Mouse (Mus musculus): ENCODE measurements around the gene Sh3rf1.

Gene Sh3rf1

DNA sequence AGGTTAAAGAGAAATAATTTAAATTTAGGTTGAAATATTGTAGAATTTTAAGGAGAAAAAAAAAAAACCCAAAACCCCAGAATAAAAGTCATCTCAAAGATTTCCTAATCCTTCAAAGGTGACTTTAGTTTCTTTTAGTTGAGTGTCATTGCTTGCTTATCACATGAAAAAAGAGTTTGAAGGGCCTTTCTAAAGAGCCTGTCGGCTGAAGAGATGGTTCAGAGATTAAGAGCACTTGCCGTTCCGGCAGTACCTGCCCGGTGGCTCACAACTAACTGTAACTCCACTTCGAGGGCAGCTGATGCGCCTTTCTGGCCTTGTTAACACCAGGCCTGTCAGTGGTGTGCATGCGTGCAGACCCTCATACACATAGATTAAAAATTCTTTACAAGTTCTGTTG is 41.2 kb downstream of the Sh3rf1 start:
- no peak for DNase-seq

DNA sequence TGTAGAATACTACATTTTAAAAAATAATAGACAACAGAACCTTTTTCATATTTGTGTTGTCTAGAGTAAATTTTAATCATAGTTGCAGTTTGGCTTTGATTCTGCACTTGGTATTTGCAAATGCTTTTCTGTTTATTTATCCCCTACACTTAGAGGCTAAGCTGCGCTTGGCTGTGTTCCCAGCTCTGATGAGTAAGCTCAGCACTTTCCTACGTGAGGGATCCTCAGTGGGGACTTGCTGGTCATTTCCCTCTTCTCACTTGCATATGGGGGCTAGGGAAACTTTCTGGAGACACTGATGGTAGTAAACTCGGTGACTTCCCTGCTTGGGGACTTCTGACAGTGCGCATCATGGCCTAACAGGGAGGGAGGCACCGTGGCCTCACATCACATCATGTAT is 41.7 kb downstream of the Sh3rf1 start:
- peak; percentile 86 to 87 for DNase-seq

DNA sequence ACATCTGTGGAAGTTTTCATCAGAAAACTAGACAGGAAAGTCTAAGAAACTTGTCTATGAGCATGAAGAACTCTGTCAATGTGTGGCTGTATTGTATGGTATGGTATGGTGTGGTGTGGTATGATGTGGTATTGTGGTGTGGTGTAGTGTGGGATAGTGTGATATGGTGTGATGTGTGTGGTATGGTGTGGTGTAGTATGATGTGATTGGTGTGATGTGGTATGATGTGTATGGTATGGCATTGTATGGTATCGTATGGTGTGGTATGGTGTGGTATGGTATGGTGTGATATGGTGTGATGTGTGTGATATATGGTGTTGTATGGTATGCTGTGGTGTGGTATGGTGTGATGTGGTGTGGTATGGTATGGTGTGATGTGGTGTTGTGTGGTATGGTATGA is 43.4 kb downstream of the Sh3rf1 start:
- peak in 1 of 2 experiments; percentile 9 for DNase-seq

DNA sequence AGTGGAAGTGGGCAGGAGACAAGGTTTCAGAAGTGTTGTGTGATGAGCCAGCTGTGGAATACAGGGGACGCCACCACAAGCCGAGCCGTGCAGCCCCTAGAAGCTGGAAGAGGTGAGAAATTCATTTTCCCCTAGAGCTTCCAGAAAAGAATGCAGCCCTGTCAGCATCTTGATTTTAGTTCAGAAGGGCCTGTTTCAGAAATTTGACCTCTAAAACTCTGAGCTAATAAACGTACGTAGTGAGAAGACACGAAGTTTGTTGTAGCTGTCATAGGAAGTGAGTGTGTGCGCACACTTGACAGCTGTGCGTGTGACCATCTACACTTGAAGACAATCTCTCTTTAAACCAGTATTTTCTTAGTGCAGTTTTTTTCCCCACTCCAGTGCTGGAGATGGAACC is 44.0 kb downstream of the Sh3rf1 start:
- DNase-seq: peak in 1 of 2 experiments; percentile 24

DNA sequence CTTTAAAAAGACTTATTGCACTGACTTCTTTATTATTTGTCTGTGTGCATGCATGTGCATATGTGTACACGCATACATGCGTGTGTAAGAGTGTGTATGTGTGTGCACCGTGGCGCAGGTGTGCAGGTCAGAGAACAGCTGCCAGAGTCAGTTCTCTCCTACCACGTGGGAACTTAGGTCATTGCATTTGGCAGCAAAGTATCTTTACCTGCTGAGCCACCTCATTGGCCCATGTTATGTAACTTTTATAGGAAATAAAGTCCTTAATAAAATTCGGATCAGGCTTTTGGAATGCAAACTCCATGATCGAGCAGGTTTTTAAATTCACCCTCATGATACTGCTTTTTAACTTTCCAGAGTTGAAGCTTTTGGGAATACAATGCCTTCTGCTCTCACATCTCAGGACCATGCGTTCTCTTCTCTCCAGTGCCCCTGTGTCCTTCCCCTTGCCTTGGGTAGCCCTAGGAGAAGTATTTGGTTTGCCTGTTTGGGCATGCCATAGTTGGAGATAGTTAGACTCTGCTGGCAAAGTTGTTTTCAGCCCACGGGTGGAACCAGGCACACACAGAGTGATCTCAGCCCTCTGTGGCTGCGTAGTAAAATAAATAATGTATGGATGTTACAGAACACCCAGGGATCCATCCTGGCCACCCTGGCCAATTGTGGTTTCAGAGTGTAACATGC is 44.7 kb downstream of the Sh3rf1 start:
- DNase-seq: peak in 1 of 2 experiments; percentile 38

DNA sequence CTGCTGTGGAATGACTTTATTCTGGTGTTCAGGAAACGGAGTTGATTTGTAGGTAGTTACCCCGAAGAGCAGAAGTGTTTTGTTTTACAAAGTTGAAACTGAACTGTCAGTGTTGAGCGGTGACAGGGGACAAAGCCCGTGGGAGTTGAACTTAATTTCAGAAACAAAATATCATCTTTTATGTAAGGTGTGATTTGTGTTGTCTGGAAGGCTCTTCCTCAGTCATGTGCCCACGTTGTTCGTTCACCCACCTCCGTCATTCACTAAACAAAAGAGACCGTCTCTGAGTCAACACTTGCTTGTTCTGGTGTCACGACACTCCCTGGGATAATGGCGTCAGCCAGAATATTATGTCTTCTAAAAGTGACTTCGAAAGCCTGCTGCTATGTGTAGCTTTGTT is 46.3 kb downstream of the Sh3rf1 start:
- peak in 1 of 2 experiments; percentile 12 for DNase-seq

DNA sequence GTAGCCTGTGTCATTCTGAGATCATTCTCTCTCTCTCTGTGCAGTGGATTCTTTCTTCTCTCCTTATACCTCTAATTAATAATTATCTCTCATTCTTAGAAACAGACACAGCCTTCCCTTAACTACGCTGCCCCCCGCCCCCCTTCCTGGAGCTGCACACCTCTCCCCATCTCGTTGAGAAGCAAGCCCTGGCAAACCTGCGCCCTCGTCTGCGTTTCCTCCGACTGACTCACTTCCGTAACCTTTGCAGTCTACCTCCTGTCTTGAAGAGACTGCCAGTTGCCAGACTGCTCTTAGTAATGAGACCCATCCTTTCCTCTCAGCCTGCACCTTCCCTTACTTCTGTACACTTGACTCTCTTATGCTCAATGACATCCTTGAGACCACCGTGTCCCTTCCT is 46.9 kb downstream of the Sh3rf1 start:
- peak; percentile 55 to 81 for DNase-seq

DNA sequence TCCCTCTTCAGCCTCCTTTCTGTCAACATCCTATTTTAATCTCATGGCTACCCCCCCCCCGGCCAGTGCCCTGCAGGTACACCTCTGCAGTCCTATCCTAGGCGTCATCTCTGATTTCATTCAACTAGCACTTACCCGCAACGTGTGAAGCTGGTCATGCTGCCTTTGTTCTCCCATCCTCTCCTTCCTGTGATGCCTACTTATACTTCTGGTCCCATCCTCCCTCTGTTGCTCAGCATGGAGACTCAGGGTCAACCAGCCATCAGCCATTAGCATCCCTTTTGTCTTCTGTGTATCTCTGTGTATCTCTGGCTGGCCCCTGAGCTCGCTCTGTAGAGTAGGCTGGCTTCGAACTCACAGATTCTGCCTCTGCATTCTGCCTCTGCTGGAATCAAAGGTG is 47.3 kb downstream of the Sh3rf1 start:
- peak in 1 of 2 experiments; percentile 29 for DNase-seq

DNA sequence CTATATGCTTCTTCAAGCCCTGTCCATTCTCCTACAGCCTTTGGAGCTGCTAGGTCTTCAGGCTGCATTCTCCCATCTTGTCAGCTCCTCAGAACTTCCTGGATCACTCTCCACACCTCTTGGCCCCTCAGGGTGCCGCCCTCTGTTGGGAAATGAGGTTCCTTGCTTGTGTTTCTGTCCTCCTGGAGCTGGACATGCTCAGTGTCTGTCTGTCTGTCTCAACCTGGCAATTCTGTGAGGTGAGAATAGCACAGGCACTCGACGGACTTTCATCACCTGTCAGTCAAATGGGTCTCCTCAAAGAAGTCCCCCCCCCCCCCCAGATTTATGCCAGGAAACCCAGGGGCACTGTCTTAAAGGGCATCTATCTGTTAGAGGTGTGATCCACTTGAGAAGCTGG is 49.2 kb downstream of the Sh3rf1 start:
- DNase-seq: peak; percentile 34 to 63

DNA sequence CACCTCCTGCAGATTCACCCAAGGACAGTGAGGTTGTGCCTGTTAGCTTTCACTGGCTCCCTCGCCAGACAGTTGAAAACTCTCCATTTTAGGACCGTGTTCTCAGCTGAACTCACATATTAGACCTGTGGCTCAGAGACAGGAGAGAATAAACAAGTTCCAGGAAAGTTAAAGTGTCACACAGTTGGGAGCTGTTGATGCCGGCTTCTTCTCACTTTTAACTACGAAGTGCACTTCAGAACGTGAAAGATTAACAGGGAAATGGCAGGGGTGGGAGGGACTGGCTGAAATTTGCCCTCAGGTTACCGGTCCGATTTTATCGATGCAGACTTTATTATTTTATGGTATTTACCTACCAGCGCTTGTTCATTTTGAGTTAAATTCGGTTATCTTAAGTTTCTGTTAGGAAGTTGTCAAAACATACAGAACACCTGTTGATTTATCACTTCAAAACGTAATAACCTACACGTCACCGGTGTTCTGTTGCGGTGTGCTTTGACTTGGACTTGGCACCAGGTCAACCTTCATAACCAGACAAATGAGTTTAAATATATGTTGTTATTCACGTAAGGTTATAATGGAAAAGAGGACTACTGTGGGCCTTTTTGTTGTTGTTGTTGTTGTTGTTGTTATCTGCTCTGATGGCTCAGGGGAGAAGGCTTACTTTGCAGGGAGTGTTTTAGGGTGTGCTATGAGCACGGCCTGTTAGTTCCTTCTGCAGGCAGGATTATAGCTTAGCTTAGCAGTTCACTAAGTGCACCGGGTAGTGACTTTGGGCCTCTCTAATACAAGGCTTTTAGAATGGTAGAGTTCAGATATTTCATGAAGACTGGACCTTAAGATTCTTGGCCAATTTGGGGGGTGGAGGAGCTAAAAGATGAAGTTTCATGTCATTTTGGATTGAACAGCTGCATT is 49.9 kb downstream of the Sh3rf1 start:
- peak; percentile 64 to 77 for DNase-seq

DNA sequence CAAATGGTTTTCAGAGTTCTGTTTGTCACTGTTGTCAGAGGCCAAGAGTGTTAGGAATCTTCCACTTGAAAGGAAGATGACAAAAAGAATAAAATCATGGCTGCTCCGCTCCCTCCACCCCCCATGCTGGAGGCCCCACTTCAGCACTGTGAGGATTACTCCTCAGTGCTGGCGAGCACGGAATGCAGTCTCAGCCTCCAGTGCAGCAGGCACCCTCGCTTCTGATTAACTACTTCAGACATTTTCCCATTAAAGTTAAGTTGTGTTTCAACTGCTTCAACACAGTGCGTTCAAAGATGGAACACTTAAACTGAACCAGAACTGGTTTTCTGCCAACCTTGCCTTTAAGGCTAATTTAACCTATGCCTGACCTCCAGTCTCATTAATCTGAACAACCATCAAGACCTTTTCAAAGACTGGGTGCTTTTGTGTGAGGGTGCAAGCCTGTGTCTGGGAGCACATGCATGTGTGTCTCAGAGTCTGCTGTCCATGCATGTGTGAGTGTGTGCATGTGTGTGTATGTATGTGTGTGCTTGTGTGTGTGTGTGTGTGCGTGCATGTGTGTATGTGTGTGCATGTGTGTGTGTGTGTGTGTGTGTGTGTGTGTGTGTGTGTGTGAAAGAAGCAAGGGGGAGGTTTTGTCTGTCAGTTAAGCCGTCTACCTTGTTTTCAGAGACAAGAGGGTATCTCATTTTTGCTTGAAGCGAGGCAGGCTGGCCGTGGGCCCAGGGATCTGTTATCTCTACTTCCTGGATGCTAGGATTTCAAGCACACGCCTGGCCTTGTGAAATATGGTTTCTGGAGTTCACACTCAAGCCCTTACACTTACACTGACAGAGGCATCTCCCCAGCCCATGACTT is 51.2 kb downstream of the Sh3rf1 start:
- DNase-seq: peak; percentile 69 to 87

DNA sequence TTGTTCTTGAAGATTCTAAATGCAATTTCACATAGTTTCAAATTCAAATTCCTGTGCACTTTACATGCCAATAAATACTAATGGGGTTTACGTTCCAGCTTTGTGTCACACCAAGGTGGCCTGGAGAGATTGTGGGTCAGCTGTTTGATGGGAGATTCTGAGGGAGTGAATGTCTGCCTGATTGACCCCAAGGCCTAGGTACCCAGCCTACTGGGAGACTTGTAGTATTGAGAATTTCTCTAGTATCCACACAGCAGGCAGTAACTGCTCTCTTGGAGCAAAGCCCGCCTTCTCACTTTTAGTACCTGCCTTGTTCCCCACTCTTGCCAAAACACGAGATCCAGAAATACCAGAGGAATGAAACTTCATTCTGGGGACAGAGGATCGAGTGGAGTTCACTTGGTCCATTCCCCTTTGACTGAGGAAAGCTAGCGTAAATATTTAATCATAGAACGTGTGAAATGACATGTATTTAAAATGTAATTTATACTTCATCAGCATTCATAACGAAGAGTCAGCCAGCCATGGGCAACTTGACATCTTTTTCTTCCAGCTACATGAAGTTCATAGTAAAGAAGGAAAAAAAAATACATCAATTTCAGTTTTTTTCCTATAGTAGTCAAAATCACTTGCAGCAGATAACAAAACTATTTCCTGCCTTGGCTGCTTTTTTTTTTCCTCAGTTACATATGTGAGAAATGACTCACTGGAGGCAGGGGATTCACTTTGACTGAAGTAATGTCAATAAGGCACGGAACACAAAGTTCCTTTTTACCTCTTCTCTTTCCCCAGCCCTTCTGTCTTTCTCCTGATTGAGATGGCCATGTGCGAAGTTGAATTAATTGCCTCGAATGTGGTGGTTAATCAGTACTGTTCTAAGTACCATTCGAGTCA is 52.0 kb downstream of the Sh3rf1 start:
- peak; percentile 66 to 74 for DNase-seq

DNA sequence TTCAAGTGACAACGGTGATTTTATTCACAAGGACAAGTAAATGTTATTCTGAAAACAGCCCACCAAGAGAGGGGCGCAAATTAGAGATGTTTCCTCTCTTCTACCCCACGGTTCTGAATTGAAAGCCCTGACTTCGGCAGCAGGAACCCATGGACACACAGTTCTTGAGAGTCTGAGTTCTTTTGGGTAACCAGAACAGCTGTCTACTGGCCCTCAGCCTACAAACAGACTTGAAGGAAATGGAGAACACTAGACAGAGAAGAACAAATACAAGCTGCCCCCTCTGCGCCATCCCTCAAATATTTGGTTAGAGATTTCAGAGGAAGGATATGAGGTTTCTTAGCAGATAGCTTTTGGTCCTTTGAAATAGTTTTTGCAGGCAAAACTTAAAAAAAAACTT is 52.7 kb downstream of the Sh3rf1 start:
- no peak for DNase-seq

DNA sequence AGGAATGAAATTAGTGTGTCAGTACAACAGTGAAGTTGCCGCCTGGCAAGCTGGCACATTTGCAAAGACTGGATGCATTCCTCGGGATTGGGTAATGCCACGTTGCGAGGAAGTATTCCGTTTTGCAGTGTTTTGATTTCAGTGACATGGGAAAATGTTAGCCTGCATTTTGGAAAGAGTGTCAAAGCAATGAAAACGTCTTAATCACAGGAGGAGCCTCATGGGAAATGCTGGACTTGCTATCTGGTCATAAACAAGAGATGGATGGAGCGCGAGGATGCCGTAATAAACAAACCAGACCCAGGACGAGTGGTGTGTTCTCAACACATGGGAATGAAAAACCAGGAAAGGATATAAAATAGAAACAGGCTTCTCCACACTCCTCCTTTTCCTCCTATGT is 55.4 kb downstream of the Sh3rf1 start:
- DNase-seq: no peak

DNA sequence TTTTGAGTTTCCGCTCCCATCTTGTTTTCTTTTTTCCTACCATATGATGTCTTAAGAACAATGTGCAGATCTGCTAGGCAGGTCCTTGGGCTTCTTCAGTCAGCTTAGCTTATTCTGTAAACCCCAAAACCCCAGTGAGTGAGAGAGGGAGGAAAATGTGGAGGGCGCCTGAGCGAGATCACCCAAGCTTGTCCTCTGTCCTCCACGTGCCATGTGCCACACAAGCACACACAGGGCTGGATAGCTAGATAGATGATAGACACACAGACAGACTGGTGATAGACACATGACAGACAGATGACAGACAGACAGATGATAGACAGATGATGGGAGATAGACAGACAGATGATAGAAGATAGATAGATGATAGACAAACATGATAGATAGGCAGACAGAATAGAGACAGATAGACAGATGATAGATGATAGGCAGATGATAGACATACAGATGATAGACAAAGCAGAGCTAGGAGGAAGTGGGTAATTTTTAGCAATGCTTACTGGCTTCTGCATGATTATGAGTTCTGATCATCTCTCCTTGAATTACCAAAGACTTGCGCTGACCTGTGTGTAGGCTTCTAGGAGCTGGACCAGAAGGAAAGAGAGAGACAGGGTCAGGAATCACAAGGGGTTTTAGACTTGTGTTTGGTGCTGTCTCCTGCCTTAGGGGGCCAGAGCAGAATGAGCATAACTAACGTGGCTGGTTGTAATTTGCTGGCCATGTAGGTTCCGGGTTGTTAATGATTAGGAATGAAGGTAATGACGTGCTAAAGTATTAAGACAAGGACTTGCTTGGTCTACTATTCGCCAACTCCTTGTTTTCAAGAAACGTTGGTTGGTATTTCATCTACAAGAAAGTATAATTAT is 58.9 kb downstream of the Sh3rf1 start:
- DNase-seq: no peak

DNA sequence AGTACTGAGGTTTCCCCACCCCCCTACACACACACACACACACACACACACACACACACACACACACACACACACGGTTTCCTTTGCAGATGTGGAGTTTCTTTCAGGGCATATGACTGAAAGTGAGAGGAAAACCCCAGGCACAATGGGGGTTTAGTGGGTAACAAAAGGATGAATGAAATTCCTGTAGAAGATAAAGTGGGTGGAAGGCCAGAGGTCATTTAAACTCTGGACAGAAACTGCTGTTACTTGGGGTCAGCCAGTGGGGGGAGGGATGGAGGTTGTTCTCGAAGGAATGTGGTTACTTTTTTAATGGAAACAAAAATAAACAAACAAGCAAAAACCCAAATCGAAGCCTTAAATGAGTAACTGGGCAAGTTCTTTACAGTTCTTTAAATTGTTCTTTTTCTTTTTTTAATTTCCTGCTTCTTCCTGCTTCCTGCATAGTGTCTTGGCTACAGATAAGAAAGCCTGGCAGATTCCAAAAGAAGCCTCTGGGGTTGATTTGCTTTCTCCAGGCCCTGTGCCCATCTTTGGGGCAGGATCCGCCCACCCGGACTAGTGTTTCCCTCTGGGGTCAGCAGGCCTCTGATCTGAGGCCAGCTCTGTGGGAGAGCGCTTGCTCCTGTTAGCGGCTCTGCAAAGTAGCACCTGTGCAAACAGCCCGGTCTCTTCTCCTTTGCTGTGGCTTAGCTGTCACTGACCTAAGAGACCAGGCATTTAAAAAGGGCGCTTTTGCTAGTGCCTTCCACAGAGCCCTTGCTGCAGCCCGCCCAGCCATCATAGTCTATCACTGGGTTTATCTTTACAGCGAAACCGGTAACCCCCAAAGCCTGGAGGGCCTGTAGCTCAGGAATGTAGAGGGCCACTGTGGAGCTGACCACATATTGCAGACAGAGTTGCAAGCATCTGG is 59.8 kb downstream of the Sh3rf1 start:
- peak; percentile 72 to 84 for DNase-seq

DNA sequence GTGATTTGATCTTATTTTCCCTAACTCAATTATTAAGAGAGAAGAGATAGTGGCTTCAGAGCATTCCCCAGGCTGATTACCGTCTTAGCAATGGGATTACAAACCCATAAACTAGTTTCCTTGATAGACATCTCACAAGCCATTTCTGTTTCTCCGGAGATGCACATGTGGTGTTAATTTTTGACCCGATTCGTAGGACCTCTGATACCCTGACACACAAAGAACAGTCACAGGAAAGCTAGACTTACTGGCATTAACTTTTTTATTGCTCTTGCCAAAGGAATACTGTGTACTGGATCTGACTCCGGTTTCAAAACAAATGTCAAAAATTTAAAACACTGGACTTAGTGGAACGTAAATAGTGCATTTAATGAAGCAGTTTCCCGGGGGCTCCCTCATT is 62.2 kb downstream of the Sh3rf1 start:
- DNase-seq: no peak

DNA sequence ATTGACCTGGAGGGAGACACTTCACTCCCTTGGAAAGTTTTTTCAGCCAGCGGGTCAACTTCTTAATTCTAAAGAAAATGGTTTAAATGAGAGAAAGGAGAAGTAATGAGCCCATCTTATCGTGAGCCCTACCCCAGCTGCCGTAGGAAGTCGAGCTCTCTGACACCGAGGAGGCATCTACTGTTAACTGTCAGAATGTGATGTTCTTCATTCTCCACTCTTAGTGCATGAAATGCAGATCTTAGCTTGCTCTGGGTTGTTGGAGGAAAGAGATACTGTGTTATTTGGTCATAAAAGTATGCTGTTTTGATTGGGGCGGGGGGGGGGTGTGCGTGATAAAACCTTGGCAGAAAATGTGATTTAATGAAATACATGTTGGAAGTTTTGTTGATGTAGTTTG is 62.7 kb downstream of the Sh3rf1 start:
- no peak for DNase-seq

DNA sequence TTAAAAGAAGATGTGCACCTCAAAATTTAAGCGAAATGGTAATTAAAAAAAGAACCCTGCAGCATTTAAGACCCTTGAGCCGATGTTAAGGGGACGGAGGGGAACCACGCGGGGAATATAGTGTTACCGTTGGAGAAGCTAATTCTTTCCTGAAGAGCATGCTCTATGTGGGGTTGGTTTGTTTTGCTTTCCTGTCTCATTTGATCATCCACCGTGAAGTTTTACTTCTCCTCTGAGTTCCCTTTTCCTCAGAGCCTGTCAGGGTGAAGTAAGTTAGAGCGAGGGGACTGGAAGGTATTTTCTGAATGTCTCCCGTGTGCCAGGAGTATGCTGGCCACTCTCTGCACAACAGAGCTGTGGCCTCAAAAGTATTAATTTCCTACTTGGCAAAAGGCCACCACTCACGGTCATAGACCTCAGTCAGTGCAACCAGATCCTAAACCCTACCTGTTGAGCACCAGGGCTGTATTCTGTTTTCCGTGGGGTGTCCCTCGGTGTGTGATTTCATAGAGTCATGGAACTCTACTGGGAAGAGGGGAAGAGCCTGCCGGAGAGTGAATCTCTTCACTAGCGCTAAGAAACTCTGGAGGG is 63.2 kb downstream of the Sh3rf1 start:
- DNase-seq: peak in 1 of 2 experiments; percentile 46
